Mouse (Mus musculus) erythroblast, embryonic 14.5 days (primary cell): ENCODE data around the gene Apeh. TPM values are rescaled to one million over a fixed set of nuclear protein-coding genes. Genes with fewer than 3 reads are reported as not detected.

Source experiments
- H3K27me3 ChIP-seq: 2 replicates; pipeline ENCODE4 v1.6.1; 2012; ENCODE audit warnings: inconsistent platforms; ENCODE audit not compliant: control insufficient read depth
- H3K36me3 ChIP-seq: 2 replicates; pipeline ENCODE4 v1.6.1; 2012; ENCODE audit warnings: mild to moderate bottlenecking, inconsistent platforms; ENCODE audit not compliant: control insufficient read depth
- H3K4me1 ChIP-seq: 2 replicates; pipeline ENCODE4 v1.6.1; 2012; ENCODE audit warnings: inconsistent platforms; ENCODE audit not compliant: control insufficient read depth
- H3K4me3 ChIP-seq: replicated peaks from 2 replicates; pipeline ENCODE3; 2012; ENCODE audit warnings: moderate library complexity, mild to moderate bottlenecking, inconsistent platforms
- H3K9me3 ChIP-seq: 2 replicates; pipeline ENCODE4 v1.6.1; 2012; ENCODE audit warnings: low read length, inconsistent platforms, mixed read lengths; ENCODE audit not compliant: control insufficient read depth
- GATA1 ChIP-seq: IDR thresholded peaks from 2 replicates; pipeline ENCODE4 v1.6.1; 2012; ENCODE audit warnings: low read length, inconsistent platforms, mixed read lengths
- TAL1 ChIP-seq: IDR thresholded peaks from 3 replicates; pipeline ENCODE4 v1.6.1; 2012; ENCODE audit warnings: low read length, inconsistent platforms, mixed read lengths
- polyA plus RNA-seq: library from polyadenylated mRNA; stranded (reverse); fragments of >175 nt; gene quantifications from 2 replicates; pipeline ENCODE4 v1.2.3, GENCODE M21; 2012

Apeh gene
- polyA plus RNA-seq, 1 experiment, result 47.5 TPM

GRCm38 (mm10) chr9:108106090-108106489 is 11.7 kb upstream of the Apeh start:
- H3K36me3 ChIP-seq, result peaks cover 23% of the 10 kb centered on the region
- H3K27me3 ChIP-seq, result peaks cover 16% of the 10 kb centered on the region
- H3K4me3 ChIP-seq, result no peak overlapping the region
- no peaks in the 10 kb centered on the region; the same call in none of the 2 replicates for H3K9me3 ChIP-seq
- TF ChIP-seq TAL1 (no peak), GATA1 (no peak)
- H3K4me1 ChIP-seq, result peaks cover 54% of the 10 kb centered on the region

DNA sequence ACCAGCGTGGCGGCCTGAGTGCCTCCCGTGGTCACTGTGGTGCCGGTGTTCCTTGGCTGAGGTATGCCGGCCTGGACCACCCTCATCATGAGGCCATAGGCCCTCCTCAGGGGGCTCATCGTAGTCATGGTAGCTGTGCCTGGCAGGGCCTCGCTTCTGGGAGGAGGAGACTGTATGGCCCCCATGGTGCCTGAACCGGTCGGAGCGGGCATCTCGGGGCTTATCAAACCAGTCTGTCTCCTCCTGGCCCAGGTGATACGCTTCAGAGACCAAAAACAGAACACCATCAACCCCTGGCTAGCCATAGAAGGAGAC is 11.1 kb upstream of the Apeh start:
- no peak for TF ChIP-seq GATA1
- TF ChIP-seq TAL1, result no peak
- Histone ChIP-seq H3K27me3 (peaks cover 10% of the 10 kb centered on the region), H3K4me1 (peaks cover 52% of the 10 kb centered on the region), H3K9me3 (no peaks in the 10 kb centered on the region; the same call in none of the 2 replicates), H3K4me3 (peak overlapping the region; percentile 54), H3K36me3 (peaks cover 28% of the 10 kb centered on the region)

- no peak for TF ChIP-seq GATA1
- TF ChIP-seq TAL1, result no peak
- peaks cover 5% of the 10 kb centered on the region for H3K27me3 ChIP-seq
- H3K4me3 ChIP-seq, result peak overlapping the region; percentile 54
- H3K4me1 ChIP-seq, result peaks cover 50% of the 10 kb centered on the region
- H3K36me3 ChIP-seq, result peaks cover 30% of the 10 kb centered on the region
- H3K9me3 ChIP-seq, result no peaks in the 10 kb centered on the region; the same call in none of the 2 replicates
Measured at GRCm38 (mm10) chr9:108104766-108105548, 10.6 kb upstream of the Apeh start.

DNA sequence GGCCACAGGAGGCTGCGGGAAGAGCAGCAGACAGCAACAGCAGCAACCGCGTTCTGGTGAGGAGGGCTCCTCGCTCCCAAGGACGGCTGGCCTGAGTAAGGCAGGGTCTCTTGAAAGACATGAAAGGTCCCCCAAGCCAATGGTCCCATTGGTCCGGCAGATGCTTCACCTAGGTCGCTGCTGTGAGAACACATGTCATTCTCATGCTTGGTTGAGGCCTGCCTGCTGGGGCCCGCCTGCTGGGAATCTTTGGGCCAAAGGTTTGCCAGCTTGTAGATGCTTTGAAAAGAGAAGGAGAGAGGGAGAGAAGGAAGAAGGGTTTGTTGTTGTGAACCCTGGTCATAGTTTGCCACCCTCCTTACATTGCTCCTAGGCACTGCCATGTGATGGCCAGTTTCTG is 5.2 kb upstream of the Apeh start:
- Histone ChIP-seq H3K36me3 (peaks cover 74% of the 10 kb centered on the region), H3K4me3 (no peak overlapping the region), H3K9me3 (no peaks in the 10 kb centered on the region), H3K4me1 (peaks cover 74% of the 10 kb centered on the region), H3K27me3 (no peaks in the 10 kb centered on the region)
- no peak for TF ChIP-seq TAL1
- no peak for TF ChIP-seq GATA1

DNA sequence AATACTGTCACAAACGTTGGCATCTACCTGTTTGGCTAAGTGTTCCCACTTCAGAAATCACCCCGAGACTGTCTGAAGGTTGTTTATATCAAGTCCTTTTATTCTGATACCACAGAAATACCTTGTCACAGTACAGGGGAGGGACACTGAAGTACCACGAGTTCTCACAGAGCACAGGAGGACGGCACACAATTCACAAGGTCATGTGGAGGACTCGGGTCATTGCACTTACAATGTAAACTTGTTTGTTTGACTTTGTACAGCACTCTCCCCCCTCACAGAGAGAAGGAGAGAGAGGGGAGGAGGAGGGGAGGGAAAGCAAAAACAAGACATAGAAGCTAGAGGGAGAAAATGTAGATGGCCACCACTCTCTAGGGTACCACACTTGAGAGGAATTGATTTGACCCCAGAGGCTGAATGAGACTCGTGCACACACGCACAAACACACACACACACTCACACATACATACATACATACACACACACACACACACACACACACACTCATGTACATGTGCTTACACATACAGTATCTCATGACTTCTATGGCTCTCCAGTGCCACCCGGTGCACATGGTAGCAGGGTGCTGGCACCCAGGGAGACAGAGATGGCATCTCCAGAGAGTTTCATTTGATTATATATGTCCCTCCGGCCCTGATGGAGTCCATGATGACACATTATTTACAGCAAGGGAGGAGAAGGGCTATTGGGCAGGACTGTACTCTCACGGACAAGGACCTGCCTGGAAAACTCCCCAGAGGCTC is 1.7 kb upstream of the Apeh start:
- peaks cover 82% of the 10 kb centered on the region for H3K36me3 ChIP-seq
- no peaks in the 10 kb centered on the region for H3K27me3 ChIP-seq
- peak overlapping the region; percentile 86 for H3K4me3 ChIP-seq
- H3K9me3 ChIP-seq, result no peaks in the 10 kb centered on the region
- TF ChIP-seq GATA1 (no peak), TAL1 (no peak)
- peaks cover 77% of the 10 kb centered on the region for H3K4me1 ChIP-seq

DNA sequence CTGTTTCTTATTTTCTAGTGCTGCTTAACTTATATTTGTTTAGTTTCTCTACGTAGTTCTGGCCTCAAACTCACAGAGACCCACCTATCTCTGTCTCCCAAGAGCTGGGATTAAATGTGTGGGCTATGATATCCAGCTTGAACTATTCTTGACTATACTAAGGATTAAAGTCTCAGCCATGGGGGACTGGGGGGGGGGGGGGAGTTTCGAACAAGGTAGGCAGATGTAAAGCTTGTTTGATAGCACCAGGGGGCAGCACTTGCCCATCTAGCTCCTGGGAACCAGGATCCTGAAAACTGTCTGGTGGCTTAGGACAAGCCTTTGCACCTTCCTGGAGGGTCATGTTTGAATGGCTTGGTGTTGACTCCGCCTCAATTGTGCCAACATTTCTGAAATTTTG is 1.1 kb upstream of the Apeh start:
- TF ChIP-seq TAL1, result no peak
- TF ChIP-seq GATA1, result no peak
- H3K4me1 ChIP-seq, result peaks cover 80% of the 10 kb centered on the region
- H3K36me3 ChIP-seq, result peaks cover 82% of the 10 kb centered on the region

GRCm38 (mm10) chr9:108094998-108095411 is 599 bp upstream of the Apeh start:
- peaks cover 86% of the 10 kb centered on the region for H3K36me3 ChIP-seq

More for the DNA sequence above, 1.1 kb upstream of the Apeh start:
- no peaks in the 10 kb centered on the region for H3K9me3 ChIP-seq
- no peaks in the 10 kb centered on the region for H3K27me3 ChIP-seq
- H3K4me3 ChIP-seq, result peak overlapping the region; percentile 86

DNA sequence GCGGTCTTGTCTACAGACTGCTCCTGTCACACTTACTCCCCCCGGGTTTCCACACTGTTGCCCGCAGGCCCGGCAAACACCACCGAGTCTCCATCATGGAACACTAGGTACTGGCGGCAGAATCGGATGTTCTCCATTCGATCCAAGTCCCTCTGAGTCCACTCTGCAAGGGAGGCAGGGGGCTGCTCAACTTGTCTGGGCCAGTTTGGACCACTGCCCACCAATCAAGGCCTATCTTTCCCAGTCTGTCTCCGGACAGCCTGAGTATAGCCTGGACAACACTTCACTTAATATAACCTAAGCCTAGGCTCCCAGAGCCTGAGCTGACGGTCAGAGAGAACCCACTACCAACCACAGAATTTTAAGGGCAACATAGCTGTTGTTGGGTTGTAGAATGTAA is 820 bp downstream of the Apeh start:
- Histone ChIP-seq H3K4me3 (peak overlapping the region; percentile 86), H3K9me3 (no peaks in the 10 kb centered on the region), H3K4me1 (peaks cover 85% of the 10 kb centered on the region), H3K27me3 (no peaks in the 10 kb centered on the region; the same call in 1 of the 2 replicates), H3K36me3 (peaks cover 86% of the 10 kb centered on the region)
- TF ChIP-seq TAL1 (no peak), GATA1 (no peak)

More at GRCm38 (mm10) chr9:108094998-108095411, 599 bp upstream of the Apeh start:
- TF ChIP-seq TAL1, result peak; percentile 97
- TF ChIP-seq GATA1, result peak; percentile 95
- Histone ChIP-seq H3K4me3 (peak overlapping the region; percentile 86), H3K9me3 (no peaks in the 10 kb centered on the region), H3K4me1 (peaks cover 85% of the 10 kb centered on the region), H3K27me3 (no peaks in the 10 kb centered on the region)

- Histone ChIP-seq H3K27me3 (no peaks in the 10 kb centered on the region; the same call in 1 of the 2 replicates), H3K9me3 (no peaks in the 10 kb centered on the region), H3K36me3 (peaks cover 86% of the 10 kb centered on the region), H3K4me3 (no peak overlapping the region), H3K4me1 (peaks cover 84% of the 10 kb centered on the region)
- TF ChIP-seq TAL1, result no peak
- TF ChIP-seq GATA1, result no peak
Measured at GRCm38 (mm10) chr9:108090611-108091120, 3.7 kb downstream of the Apeh start.
